Mouse (Mus musculus): ENCODE results near the gene Atad2b. TPM values are rescaled to one million over a fixed set of nuclear protein-coding genes. Genes with fewer than 3 reads are reported as not detected.

Gene Atad2b
- polyA plus RNA-seq (2014; fragmentation: Nextera tagmentation; extraction: Ambion mirVana), result 22.5 and 27.1 TPM in 2 replicates

- Histone ChIP-seq H3K9ac (ENCODE audit: low read length) (peak within 1 kb of the TSS; percentile 99), H3K36me3 (ENCODE audit: control insufficient read depth, insufficient read depth, low read length) (no peaks in the 10 kb centered on the region), H3K27ac (ENCODE audit: low read depth, low read length) (peak within 1 kb of the TSS; percentile 95), H3K9me3 (ENCODE audit: control insufficient read depth, low read length) (no peaks in the 10 kb centered on the region), H3K4me3 (ENCODE audit: low read depth, low read length) (peak within 1 kb of the TSS; percentile 92), H3K27me3 (ENCODE audit: control insufficient read depth, insufficient read depth, low read length) (no peaks in the 10 kb centered on the region), H3K4me1 (ENCODE audit: control insufficient read depth, insufficient read depth, low read length) (peaks cover 4% of the 10 kb centered on the region; the same call in 1 of the 2 replicates), H3K4me2 (ENCODE audit: low read depth) (peak within 1 kb of the TSS; percentile 67)
- peak; percentile 98 for ATAC-seq (ENCODE audit: insufficient read depth, low FRiP score, low TSS enrichment)
- WGBS, result under 1% methylated on average over 59 of the region's 89 CpGs
- DNase-seq (ENCODE audit: low spot score), result peak; percentile 99
Measured at GRCm38 (mm10) chr12:4916994-4917804, at the start of gene Atad2b. TSS of gene Atad2b (plus strand) at chr12:4917353.

DNA sequence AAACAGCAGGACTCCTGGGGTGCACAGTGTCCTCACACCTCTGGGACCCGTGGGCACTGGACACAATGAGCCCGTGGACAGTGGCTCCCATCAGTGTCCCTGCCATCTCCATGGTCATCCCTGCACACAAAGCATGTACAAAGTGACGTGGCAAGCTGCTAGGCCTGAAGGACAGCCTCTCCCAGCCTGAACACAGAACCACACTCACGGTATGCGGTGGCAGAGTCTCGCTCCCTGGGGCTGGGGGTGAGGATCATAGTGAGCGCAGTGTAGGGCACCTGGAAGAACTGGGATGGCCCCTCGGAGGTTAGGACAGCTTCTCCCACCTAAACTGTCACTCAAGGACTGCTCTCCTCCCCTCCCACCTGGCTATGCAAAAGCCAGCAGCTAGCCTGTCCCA is 48.2 kb upstream of the Atad2b start:
- WGBS, result 83% methylated on average over 8 of the region's 8 CpGs
- H3K4me2 ChIP-seq (ENCODE audit: low read depth), result no peak overlapping the region
- no peaks in the 10 kb centered on the region for H3K36me3 ChIP-seq (ENCODE audit: control insufficient read depth, insufficient read depth, low read length)
- ATAC-seq (ENCODE audit: insufficient read depth, low FRiP score, low TSS enrichment), result no peak
- no peak for DNase-seq (ENCODE audit: low spot score)
- no peaks in the 10 kb centered on the region for H3K4me1 ChIP-seq (ENCODE audit: control insufficient read depth, insufficient read depth, low read length)
- no peak overlapping the region for H3K4me3 ChIP-seq (ENCODE audit: low read depth, low read length)
- H3K9ac ChIP-seq (ENCODE audit: low read length), result no peak overlapping the region
- no peaks in the 10 kb centered on the region for H3K27me3 ChIP-seq (ENCODE audit: control insufficient read depth, insufficient read depth, low read length)
- H3K27ac ChIP-seq (ENCODE audit: low read depth, low read length), result no peak overlapping the region
- H3K9me3 ChIP-seq (ENCODE audit: control insufficient read depth, low read length), result no peaks in the 10 kb centered on the region

DNA sequence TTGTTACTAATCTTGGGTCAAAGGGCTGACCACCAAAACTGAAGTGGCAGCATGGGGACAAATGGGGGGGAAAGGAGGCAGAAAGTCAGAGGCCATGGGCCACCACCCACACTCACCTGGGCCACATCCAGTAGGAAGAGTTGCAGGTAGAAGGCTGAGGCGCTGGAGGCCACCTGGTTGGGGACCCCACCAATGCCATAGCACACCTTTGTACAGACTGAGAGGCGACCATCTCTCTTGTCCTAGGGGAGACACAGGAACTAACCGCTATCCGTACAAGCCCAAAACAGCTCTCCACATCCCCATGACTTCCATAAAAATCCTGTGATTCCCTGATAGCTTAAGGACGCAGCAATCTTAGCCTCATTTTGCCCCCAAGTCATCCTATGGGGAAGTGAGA is 45.9 kb upstream of the Atad2b start:
- no peak overlapping the region for H3K27ac ChIP-seq (ENCODE audit: low read depth, low read length)
- no peaks in the 10 kb centered on the region for H3K9me3 ChIP-seq (ENCODE audit: control insufficient read depth, low read length)
- H3K9ac ChIP-seq (ENCODE audit: low read length), result no peak overlapping the region
- H3K27me3 ChIP-seq (ENCODE audit: control insufficient read depth, insufficient read depth, low read length), result no peaks in the 10 kb centered on the region
- H3K4me3 ChIP-seq (ENCODE audit: low read depth, low read length), result no peak overlapping the region
- no peaks in the 10 kb centered on the region for H3K36me3 ChIP-seq (ENCODE audit: control insufficient read depth, insufficient read depth, low read length)
- DNase-seq (ENCODE audit: low spot score) (no peak), ATAC-seq (ENCODE audit: insufficient read depth, low FRiP score, low TSS enrichment) (no peak)
- 91% methylated on average over 5 of the region's 5 CpGs for WGBS
- H3K4me1 ChIP-seq (ENCODE audit: control insufficient read depth, insufficient read depth, low read length), result no peaks in the 10 kb centered on the region
- H3K4me2 ChIP-seq (ENCODE audit: low read depth), result no peak overlapping the region

- 61% methylated on average over 4 of the region's 4 CpGs for WGBS
- Histone ChIP-seq H3K27ac (ENCODE audit: low read depth, low read length) (no peak overlapping the region), H3K27me3 (ENCODE audit: control insufficient read depth, insufficient read depth, low read length) (no peaks in the 10 kb centered on the region), H3K4me2 (ENCODE audit: low read depth) (no peak overlapping the region), H3K4me3 (ENCODE audit: low read depth, low read length) (no peak overlapping the region), H3K36me3 (ENCODE audit: control insufficient read depth, insufficient read depth, low read length) (no peaks in the 10 kb centered on the region), H3K4me1 (ENCODE audit: control insufficient read depth, insufficient read depth, low read length) (no peaks in the 10 kb centered on the region), H3K9ac (ENCODE audit: low read length) (no peak overlapping the region), H3K9me3 (ENCODE audit: control insufficient read depth, low read length) (no peaks in the 10 kb centered on the region)
- DNase-seq (ENCODE audit: low spot score), result no peak
- ATAC-seq (ENCODE audit: insufficient read depth, low FRiP score, low TSS enrichment), result no peak
Measured at GRCm38 (mm10) chr12:4872273-4872672, 44.9 kb upstream of the Atad2b start.

- 84% methylated on average over 5 of the region's 5 CpGs for WGBS
- ATAC-seq (ENCODE audit: insufficient read depth, low FRiP score, low TSS enrichment) (no peak), DNase-seq (ENCODE audit: low spot score) (no peak)
- no peak overlapping the region for H3K9ac ChIP-seq (ENCODE audit: low read length)
- H3K9me3 ChIP-seq (ENCODE audit: control insufficient read depth, low read length), result no peaks in the 10 kb centered on the region
- H3K36me3 ChIP-seq (ENCODE audit: control insufficient read depth, insufficient read depth, low read length), result no peaks in the 10 kb centered on the region
- H3K4me2 ChIP-seq (ENCODE audit: low read depth), result no peak overlapping the region
- H3K27me3 ChIP-seq (ENCODE audit: control insufficient read depth, insufficient read depth, low read length), result no peaks in the 10 kb centered on the region
- H3K27ac ChIP-seq (ENCODE audit: low read depth, low read length), result no peak overlapping the region
- no peaks in the 10 kb centered on the region for H3K4me1 ChIP-seq (ENCODE audit: control insufficient read depth, insufficient read depth, low read length)
- H3K4me3 ChIP-seq (ENCODE audit: low read depth, low read length), result no peak overlapping the region
Measured at GRCm38 (mm10) chr12:4872983-4873477, 44.1 kb upstream of the Atad2b start.

DNA sequence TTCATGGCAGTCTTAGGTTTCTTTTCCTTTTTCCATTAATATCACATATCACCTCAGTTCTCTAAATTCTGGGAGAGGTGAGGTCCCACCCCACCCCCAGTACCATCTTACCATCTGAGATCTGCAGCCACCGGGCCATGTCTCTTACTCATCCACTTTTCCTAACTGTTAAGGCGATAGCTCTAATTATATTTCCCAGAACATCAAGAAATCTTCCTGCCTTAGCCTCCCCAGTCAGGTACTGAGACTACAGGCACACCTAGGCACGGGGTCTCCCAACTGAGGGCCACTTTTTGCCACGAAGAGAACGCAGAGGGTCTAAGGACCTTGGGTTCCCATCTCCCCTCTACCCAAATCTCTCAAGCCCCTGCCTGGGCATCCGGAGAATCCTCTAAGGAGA is 43.6 kb upstream of the Atad2b start:
- DNase-seq (ENCODE audit: low spot score), result no peak
- Histone ChIP-seq H3K4me1 (ENCODE audit: control insufficient read depth, insufficient read depth, low read length) (no peaks in the 10 kb centered on the region), H3K4me2 (ENCODE audit: low read depth) (peak overlapping the region; percentile 63; the same call in 1 of the 2 replicates), H3K4me3 (ENCODE audit: low read depth, low read length) (0 out of 2 replicates have a peak overlapping the region, but pooled peaks have one; percentile 23), H3K27me3 (ENCODE audit: control insufficient read depth, insufficient read depth, low read length) (no peaks in the 10 kb centered on the region), H3K36me3 (ENCODE audit: control insufficient read depth, insufficient read depth, low read length) (no peaks in the 10 kb centered on the region), H3K9me3 (ENCODE audit: control insufficient read depth, low read length) (no peaks in the 10 kb centered on the region), H3K9ac (ENCODE audit: low read length) (peak overlapping the region; percentile 49), H3K27ac (ENCODE audit: low read depth, low read length) (no peak overlapping the region)
- 76% methylated on average over 6 of the region's 6 CpGs for WGBS
- ATAC-seq (ENCODE audit: insufficient read depth, low FRiP score, low TSS enrichment), result no peak

GRCm38 (mm10) chr12:4874161-4874927 is 42.8 kb upstream of the Atad2b start, which contains the start of gene Mfsd2b:
TSS of gene Mfsd2b (minus strand) at chr12:4874359.
- no peak within 1 kb of the TSS for H3K27ac ChIP-seq (ENCODE audit: low read depth, low read length)
- no peaks in the 10 kb centered on the region for H3K36me3 ChIP-seq (ENCODE audit: control insufficient read depth, insufficient read depth, low read length)
- 5% methylated on average over 24 of the region's 24 CpGs for WGBS
- peak; percentile 84 for ATAC-seq (ENCODE audit: insufficient read depth, low FRiP score, low TSS enrichment)
- peak within 1 kb of the TSS; percentile 23 for H3K4me3 ChIP-seq (ENCODE audit: low read depth, low read length)
- peak; percentile 62 for DNase-seq (ENCODE audit: low spot score)
- H3K9ac ChIP-seq (ENCODE audit: low read length), result peak within 1 kb of the TSS; percentile 49
- H3K27me3 ChIP-seq (ENCODE audit: control insufficient read depth, insufficient read depth, low read length), result no peaks in the 10 kb centered on the region
- no peaks in the 10 kb centered on the region for H3K9me3 ChIP-seq (ENCODE audit: control insufficient read depth, low read length)
- peak within 1 kb of the TSS; percentile 63 for H3K4me2 ChIP-seq (ENCODE audit: low read depth)
- H3K4me1 ChIP-seq (ENCODE audit: control insufficient read depth, insufficient read depth, low read length), result no peaks in the 10 kb centered on the region

DNA sequence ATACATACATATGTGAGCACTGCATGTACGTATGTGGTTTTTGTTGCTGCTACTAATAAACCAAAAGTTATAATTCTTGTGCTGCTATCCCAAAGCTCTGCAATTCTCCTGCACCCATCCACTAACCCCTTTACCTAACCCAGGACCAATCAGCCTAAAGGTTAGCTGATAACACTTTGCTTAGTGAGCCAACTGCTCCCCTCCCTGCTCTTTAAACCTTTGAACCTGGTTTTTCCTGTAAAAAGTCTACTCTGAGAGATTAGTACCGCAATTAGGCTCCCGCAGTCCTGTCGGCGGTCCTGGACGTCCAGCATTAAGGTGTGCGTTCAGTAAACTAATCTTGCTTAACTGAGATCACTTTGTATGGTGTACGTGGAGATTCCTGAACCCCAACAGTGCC is 41.5 kb upstream of the Atad2b start:
- no peaks in the 10 kb centered on the region for H3K36me3 ChIP-seq (ENCODE audit: control insufficient read depth, insufficient read depth, low read length)
- no peaks in the 10 kb centered on the region for H3K9me3 ChIP-seq (ENCODE audit: control insufficient read depth, low read length)
- no peak overlapping the region for H3K27ac ChIP-seq (ENCODE audit: low read depth, low read length)
- H3K4me1 ChIP-seq (ENCODE audit: control insufficient read depth, insufficient read depth, low read length), result no peaks in the 10 kb centered on the region
- no peak for ATAC-seq (ENCODE audit: insufficient read depth, low FRiP score, low TSS enrichment)
- H3K4me3 ChIP-seq (ENCODE audit: low read depth, low read length), result no peak overlapping the region
- H3K9ac ChIP-seq (ENCODE audit: low read length), result no peak overlapping the region
- H3K4me2 ChIP-seq (ENCODE audit: low read depth), result no peak overlapping the region
- WGBS, result 92% methylated on average over 8 of the region's 8 CpGs
- no peaks in the 10 kb centered on the region for H3K27me3 ChIP-seq (ENCODE audit: control insufficient read depth, insufficient read depth, low read length)
- no peak for DNase-seq (ENCODE audit: low spot score)

Data from neural tube, embryonic 11.5 days (tissue).